Mouse (Mus musculus) hindbrain, embryonic 14.5 days (tissue): ENCODE measurements around the gene Klf15. TPM values are rescaled to one million over a fixed set of nuclear protein-coding genes. Genes with fewer than 3 reads are reported as not detected.

Experiments
- ATAC-seq: fragments of 200-750 bp; cut with Nextera tagmentation; 2 replicates; pipeline ENCODE4 v1.8.0; 2017; ENCODE audit warnings: moderate number of reproducible peaks, mild to moderate bottlenecking, moderate TSS enrichment, moderate library complexity; ENCODE audit not compliant: low FRiP score
- DNase-seq: peaks from one replicate; pipeline ENCODE4 v3.0.0-alpha.2; 2015; ENCODE audit warnings: low spot score
- H3K27ac ChIP-seq: fragments of 300-500 bp; sonication (generic); 2 replicates; pipeline ENCODE4 v1.5.1; 2014; ENCODE audit warnings: mild to moderate bottlenecking, moderate library complexity
- H3K27me3 ChIP-seq: fragments of 300-500 bp; sonication (generic); 2 replicates; pipeline ENCODE4 v1.6.1; 2014; ENCODE audit warnings: mild to moderate bottlenecking, low read length, mixed read lengths; ENCODE audit not compliant: control insufficient read depth, insufficient read depth
- H3K36me3 ChIP-seq: fragments of 300-500 bp; sonication (generic); replicated peaks from 2 replicates; pipeline ENCODE4 v1.6.1; 2014; ENCODE audit not compliant: control insufficient read depth, insufficient read depth
- H3K4me1 ChIP-seq: fragments of 300-500 bp; sonication (generic); replicated peaks from 2 replicates; pipeline ENCODE4 v1.6.1; 2014; ENCODE audit warnings: antibody characterized with exemption, low read length, mixed read lengths; ENCODE audit not compliant: control insufficient read depth, insufficient read depth
- H3K4me2 ChIP-seq: fragments of 300-500 bp; sonication (generic); replicated peaks from 2 replicates; pipeline ENCODE4 v1.6.1; 2014; ENCODE audit warnings: mild to moderate bottlenecking, moderate library complexity
- H3K4me3 ChIP-seq: fragments of 300-500 bp; sonication (generic); replicated peaks from 2 replicates; pipeline ENCODE4 v1.5.1; 2014; ENCODE audit warnings: mild to moderate bottlenecking, low read length
- H3K9ac ChIP-seq: fragments of 300-500 bp; sonication (generic); 2 replicates; pipeline ENCODE4 v1.6.1; 2014
- H3K9me3 ChIP-seq: fragments of 300-500 bp; sonication (generic); 2 replicates; pipeline ENCODE4 v1.6.1; 2016; ENCODE audit warnings: low read length; ENCODE audit not compliant: control insufficient read depth
- WGBS: fragments of 180-500 bp; shearing (Covaris S2); extraction: QIAGEN DNeasy Blood & Tissue Kit; methylation state at CpG from one replicate; pipeline ENCODE4 v1.1.7; 2014; 5-methylcytosine and 5-hydroxymethylcytosine counted together
- polyA plus RNA-seq: library from polyadenylated mRNA; unstranded; fragments of >200 nt; fragmentation: Nextera tagmentation; extraction: Ambion mirVana; gene quantifications from 2 replicates; pipeline ENCODE4 v1.2.1, GENCODE M21; 2014

Klf15 gene
- polyA plus RNA-seq, 1 experiment from 2014 or later = 15.7 TPM

DNA sequence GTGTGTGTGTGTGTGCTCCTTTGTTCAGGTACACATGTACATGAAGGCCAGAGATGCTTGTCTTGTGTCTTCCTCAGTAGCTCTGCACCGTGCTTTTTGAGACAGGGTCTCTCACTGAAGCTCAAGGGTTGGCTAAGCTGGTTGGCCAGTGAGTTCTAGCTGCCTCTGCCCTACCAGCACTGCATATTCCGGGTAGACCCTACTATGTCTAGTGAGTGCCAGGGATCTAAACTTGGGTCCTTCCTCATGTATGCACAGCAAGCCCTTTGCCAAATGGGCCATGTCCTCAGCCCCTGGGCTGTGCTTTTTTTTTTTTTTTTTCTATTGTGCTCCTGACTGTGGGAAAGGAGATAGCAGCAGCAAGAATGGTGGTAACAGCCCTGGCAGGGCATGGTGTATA, 7.9 kb downstream of the Klf15 start:
- no peak for DNase-seq
- no peaks in the 10 kb centered on the region for H3K9me3 ChIP-seq
- no peaks in the 10 kb centered on the region for H3K4me1 ChIP-seq
- H3K36me3 ChIP-seq = no peaks in the 10 kb centered on the region
- 93% methylated on average over 2 of the region's 2 CpGs for WGBS
- no peak overlapping the region for H3K4me3 ChIP-seq
- no peak for ATAC-seq
- no peak overlapping the region for H3K4me2 ChIP-seq
- no peak overlapping the region for H3K9ac ChIP-seq
- H3K27me3 ChIP-seq = no peaks in the 10 kb centered on the region
- no peak overlapping the region for H3K27ac ChIP-seq

DNA sequence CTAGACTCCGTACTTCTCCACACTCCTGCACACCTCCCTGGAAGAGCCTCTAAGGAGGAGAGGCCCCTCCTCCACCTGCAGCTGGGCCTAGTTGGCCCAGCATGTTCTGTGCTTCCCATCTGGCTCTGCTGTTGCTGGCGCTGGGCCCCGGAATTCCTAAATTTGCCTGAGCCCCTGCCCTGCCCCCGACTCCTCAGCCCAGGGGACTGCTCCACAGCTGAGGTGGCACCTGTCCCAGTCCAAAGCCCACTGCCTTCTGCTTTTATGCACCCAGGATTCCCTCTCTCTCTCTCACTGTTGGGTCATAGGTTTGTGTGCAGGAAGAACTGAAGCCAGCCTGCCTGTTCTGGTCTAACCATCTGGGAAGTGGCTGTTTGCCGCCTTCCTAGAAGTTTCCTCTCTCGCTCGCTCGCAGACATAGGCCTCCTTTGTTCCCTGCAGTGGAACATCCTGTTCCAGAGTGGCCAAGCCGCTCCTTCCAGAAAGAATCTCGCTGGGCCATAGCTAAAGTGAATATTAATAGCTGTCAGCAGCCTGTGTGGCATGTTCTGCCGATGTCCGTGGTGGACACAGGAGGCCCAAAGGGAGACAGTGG, 8.7 kb downstream of the Klf15 start:
- ATAC-seq (peak; percentile 28; the same call in 1 of the 2 replicates), DNase-seq (no peak)
- H3K4me2 ChIP-seq = no peak overlapping the region
- H3K27ac ChIP-seq = no peak overlapping the region
- H3K9ac ChIP-seq = no peak overlapping the region
- H3K4me3 ChIP-seq = no peak overlapping the region
- no peaks in the 10 kb centered on the region for H3K9me3 ChIP-seq
- whole genome bisulfite sequencing = 51% methylated on average over 12 of the region's 12 CpGs
- no peaks in the 10 kb centered on the region for H3K4me1 ChIP-seq
- H3K27me3 ChIP-seq = no peaks in the 10 kb centered on the region
- no peaks in the 10 kb centered on the region for H3K36me3 ChIP-seq

DNA sequence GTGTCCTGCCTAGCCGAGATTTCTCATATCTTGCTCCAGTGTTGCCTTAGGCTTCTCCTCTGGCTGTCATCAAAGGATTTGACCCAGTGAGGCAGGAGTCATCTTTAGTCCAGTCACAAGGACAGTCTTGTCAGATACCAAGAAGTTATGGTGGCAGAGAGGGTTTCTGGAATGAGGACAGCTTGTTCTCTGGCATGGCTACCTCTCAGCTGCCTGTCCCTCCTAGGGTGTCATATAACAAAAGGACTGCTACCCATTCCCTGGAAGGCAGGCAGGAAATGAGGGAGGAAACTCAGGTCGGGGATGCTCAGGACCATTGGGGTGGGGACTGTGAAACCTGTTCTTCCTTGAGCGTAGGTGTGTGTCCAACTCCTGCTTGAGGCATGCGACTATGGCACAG, 9.7 kb downstream of the Klf15 start:
- WGBS = 89% methylated on average over 4 of the region's 4 CpGs
- DNase-seq = no peak
- no peaks in the 10 kb centered on the region for H3K27me3 ChIP-seq
- no peak overlapping the region for H3K4me2 ChIP-seq
- H3K4me3 ChIP-seq = no peak overlapping the region
- no peak for ATAC-seq
- H3K4me1 ChIP-seq = no peaks in the 10 kb centered on the region
- no peaks in the 10 kb centered on the region for H3K36me3 ChIP-seq
- no peaks in the 10 kb centered on the region for H3K9me3 ChIP-seq
- H3K27ac ChIP-seq = no peak overlapping the region
- no peak overlapping the region for H3K9ac ChIP-seq

DNA sequence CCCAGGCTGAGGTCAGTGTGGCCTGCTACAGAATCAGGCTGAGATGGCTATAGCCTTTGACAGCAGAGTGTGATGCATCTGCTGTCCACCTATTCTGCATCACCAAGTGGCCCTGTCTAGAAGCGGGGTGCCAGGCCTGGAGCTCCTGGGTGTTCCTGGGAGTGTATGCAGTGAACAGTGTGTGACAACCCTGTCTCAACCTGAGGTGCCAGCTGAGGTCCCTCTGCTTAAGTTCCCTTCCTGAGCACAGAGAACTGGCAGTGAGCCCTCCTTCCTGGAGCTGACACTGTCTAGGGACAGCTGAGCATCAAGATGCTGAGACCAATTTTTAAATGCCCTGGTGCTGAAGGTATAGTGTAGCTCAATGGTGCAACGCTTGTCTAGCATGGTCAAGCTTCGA, 10.3 kb downstream of the Klf15 start:
- Histone ChIP-seq H3K4me2 (no peak overlapping the region), H3K36me3 (no peaks in the 10 kb centered on the region), H3K9me3 (no peaks in the 10 kb centered on the region), H3K4me3 (no peak overlapping the region), H3K27me3 (no peaks in the 10 kb centered on the region), H3K4me1 (no peaks in the 10 kb centered on the region), H3K27ac (no peak overlapping the region), H3K9ac (no peak overlapping the region)
- WGBS = 88% methylated on average over 3 of the region's 3 CpGs
- no peak for ATAC-seq
- DNase-seq = no peak

DNA sequence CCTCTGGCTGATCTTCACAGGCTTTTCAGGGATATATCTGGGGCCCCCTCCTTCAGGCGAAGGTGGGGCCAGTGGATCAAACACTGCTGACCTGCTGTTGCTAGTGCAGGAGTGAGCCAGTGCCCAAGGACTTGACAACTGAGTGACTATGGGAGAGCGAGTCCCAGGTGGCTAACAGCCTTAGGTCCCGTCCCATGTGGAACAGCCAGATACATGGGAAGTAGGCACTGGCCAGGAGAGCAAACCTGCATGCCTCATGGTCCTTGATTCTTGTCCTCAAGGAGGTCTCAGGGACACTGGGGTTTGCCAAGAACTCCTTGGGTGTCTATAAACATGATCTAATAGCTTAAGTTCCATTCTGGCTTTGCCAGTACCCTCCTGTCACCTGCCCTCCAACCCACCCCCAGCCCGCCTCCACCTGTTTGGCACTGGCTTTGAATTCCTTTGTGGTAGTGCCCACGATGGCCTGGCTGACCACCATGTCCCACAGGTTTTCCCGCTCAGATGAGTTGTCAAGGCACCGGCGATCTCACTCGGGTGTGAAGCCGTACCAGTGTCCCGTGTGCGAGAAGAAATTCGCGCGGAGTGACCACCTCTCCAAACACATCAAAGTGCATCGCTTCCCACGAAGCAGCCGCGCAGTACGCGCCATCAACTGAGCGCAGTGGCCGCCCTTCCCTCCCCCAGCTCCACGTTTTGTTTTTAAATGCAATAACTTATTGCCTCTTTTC, 11.4 kb downstream of the Klf15 start:
- Histone ChIP-seq H3K27ac (no peak overlapping the region), H3K4me3 (no peak overlapping the region), H3K27me3 (no peaks in the 10 kb centered on the region), H3K4me2 (no peak overlapping the region), H3K9ac (no peak overlapping the region), H3K4me1 (no peaks in the 10 kb centered on the region), H3K9me3 (no peaks in the 10 kb centered on the region), H3K36me3 (no peaks in the 10 kb centered on the region)
- DNase-seq (no peak), ATAC-seq (no peak)
- WGBS = 95% methylated on average over 24 of the region's 24 CpGs

DNA sequence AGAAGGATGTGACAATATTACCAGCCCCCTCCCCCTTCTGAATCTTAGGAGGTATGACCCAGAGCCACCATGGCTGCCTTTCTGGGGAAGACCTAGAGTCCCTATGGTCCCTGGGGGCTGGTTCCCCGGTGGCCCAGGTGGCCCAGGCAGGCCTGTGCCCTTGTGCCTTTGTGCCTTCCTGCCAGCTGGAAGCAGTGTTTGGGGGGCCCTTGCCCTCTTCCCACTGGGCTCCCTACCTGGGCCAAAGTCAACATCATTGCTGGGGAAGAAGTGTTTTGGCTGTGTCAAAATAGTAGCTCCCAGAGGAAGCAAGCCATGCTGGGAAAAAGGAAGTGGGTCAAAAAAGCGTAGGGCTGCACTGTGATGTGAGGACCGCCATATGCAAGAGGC, 12.0 kb downstream of the Klf15 start:
- Histone ChIP-seq H3K9ac (no peak overlapping the region), H3K4me1 (no peaks in the 10 kb centered on the region), H3K4me3 (no peak overlapping the region), H3K36me3 (no peaks in the 10 kb centered on the region), H3K27me3 (no peaks in the 10 kb centered on the region), H3K9me3 (no peaks in the 10 kb centered on the region), H3K27ac (no peak overlapping the region), H3K4me2 (no peak overlapping the region)
- 89% methylated on average over 3 of the region's 3 CpGs for WGBS
- no peak for ATAC-seq
- DNase-seq = no peak

DNA sequence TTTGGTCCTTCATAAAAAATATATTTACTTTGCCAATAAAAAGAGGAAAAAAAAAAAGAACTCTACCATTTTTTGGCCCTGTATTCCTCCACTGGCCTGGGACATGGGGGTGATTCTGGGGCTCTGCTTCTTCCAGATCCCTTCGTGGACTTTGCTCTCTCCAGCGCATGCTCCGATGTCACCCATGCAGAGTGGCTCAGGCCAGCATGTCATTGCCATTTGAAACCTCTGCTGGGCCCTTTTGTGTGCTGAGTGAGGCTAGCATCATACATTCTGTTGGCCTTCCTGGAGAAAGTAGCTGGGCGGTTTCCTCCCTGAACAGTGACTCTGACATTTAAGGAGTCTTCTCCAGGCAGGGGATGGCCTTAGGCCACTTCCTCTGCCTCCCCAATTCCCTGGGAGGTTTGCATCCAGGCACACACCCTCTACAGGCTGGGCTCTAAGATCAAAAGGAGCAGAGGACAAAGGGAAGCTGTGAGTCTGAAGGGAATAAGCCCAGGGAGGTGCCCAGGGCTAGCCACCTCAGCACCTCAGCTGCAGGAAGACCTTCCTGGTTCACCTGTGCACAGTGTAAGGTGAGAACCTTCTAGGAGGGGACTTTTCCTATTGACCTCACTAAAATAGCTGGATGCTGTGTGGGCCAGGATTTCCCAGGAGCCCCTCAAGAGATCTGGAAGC, 12.9 kb downstream of the Klf15 start:
- no peaks in the 10 kb centered on the region for H3K9me3 ChIP-seq
- ATAC-seq = no peak
- no peak overlapping the region for H3K9ac ChIP-seq
- H3K4me1 ChIP-seq = no peaks in the 10 kb centered on the region
- DNase-seq = no peak
- no peak overlapping the region for H3K4me3 ChIP-seq
- no peaks in the 10 kb centered on the region for H3K36me3 ChIP-seq
- H3K4me2 ChIP-seq = no peak overlapping the region
- no peaks in the 10 kb centered on the region for H3K27me3 ChIP-seq
- H3K27ac ChIP-seq = no peak overlapping the region
- 74% methylated on average over 4 of the region's 4 CpGs for WGBS

DNA sequence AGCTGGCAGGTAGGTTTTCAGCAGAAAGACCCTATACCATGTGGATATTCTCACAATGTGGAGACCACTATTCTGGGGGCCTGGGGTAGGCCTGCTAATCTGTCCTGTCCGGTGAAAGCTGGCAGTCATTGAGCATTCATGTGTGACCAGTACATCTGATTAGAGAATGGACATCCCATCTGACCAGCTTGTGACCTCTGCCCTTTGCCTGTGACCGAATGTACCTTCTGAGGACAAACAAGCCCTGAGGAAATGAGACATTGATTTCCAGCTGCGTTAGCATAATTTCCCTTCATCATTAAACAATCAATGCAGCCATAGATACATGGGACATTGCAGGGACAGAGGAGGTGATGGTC, 13.5 kb downstream of the Klf15 start:
- H3K4me1 ChIP-seq = no peaks in the 10 kb centered on the region
- H3K9me3 ChIP-seq = no peaks in the 10 kb centered on the region
- DNase-seq = no peak
- ATAC-seq = no peak
- no peak overlapping the region for H3K4me2 ChIP-seq
- H3K4me3 ChIP-seq = no peak overlapping the region
- no peaks in the 10 kb centered on the region for H3K36me3 ChIP-seq
- WGBS = 75% methylated on average over 3 of the region's 3 CpGs
- H3K27ac ChIP-seq = no peak overlapping the region
- H3K9ac ChIP-seq = no peak overlapping the region
- no peaks in the 10 kb centered on the region for H3K27me3 ChIP-seq

DNA sequence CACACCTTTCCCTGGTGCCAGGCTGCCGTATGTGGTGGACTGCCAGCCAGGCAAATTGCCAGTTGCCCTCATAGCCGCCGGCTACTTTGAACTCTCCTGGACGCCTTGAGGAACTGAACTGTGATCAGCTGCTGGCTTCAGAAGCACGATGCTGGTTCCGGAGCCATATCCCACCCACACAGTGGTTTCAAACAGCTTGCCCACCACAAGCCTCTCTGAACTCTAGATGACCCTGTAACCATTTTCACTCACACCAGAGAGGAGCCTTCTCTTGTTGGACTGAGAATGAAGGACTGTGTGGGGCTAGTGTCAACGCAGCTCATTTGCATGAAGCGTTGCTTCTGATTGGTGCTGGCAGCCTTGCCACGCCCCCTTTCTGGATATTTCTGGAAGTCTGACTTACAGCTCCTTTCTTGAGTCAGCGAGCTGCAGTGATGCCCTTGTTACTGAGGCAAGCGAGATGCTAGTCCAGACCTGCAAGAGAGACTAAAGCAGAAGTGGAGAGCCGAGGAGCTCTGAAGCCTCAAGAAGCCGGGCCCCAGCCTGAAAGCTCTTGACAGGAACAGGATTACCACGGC, 14.7 kb downstream of the Klf15 start:
- H3K27ac ChIP-seq = no peak overlapping the region
- no peaks in the 10 kb centered on the region for H3K27me3 ChIP-seq
- WGBS = 65% methylated on average over 14 of the region's 14 CpGs
- H3K4me3 ChIP-seq = no peak overlapping the region
- no peaks in the 10 kb centered on the region for H3K4me1 ChIP-seq
- no peaks in the 10 kb centered on the region for H3K9me3 ChIP-seq
- H3K4me2 ChIP-seq = no peak overlapping the region
- ATAC-seq = no peak
- no peak for DNase-seq
- H3K9ac ChIP-seq = no peak overlapping the region
- H3K36me3 ChIP-seq = no peaks in the 10 kb centered on the region
